Mouse (Mus musculus): Measurements from ENCODE around the gene Aplf.

Gene Aplf

GRCm38 (mm10) chr6:87671771-87672517 is at the start of gene Aplf:
Gene Aplf, minus strand, starts transcription at chr6:87672193.
- peak; percentile 95 for DNase-seq (ENCODE audit: low read depth, low spot score)

- no peak for DNase-seq (ENCODE audit: low read depth, low spot score)
Observed at GRCm38 (mm10) chr6:87714091-87714490, 42.1 kb upstream of the Aplf start.

GRCm38 (mm10) chr6:87712311-87712710 is 40.3 kb upstream of the Aplf start:
- no peak for DNase-seq (ENCODE audit: low read depth, low spot score)

GRCm38 (mm10) chr6:87706246-87706645 is 34.3 kb upstream of the Aplf start:
- peak; percentile 11 for DNase-seq (ENCODE audit: low read depth, low spot score)

- DNase-seq (ENCODE audit: low read depth, low spot score) = no peak
Observed at GRCm38 (mm10) chr6:87696544-87696943, 24.6 kb upstream of the Aplf start.

DNA sequence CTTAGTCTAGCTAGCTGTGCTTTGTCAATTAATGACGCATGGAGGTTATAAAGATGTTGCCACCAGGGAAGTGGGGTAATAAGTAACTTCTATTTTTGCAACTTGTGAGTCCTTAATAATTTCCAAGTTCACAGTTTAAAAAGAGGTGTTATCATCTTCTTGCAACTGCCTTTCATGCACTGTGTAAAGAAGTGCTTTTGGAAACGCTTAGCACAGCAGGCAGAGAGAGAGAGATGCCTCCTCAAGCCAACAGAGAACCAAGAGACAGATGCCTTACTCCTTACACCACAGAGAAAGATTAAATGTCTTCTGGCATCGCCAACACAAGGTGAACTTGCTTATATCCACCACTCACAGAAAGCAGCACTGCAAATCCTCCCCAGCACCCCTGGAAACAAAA is 24.0 kb upstream of the Aplf start:
- no peak for DNase-seq (ENCODE audit: low read depth, low spot score)

- no peak for DNase-seq (ENCODE audit: low read depth, low spot score)
Observed at GRCm38 (mm10) chr6:87680418-87680817, 8.4 kb upstream of the Aplf start.

- DNase-seq (ENCODE audit: low read depth, low spot score) = no peak
Observed at GRCm38 (mm10) chr6:87672661-87673060, 668 bp upstream of the Aplf start.

DNA sequence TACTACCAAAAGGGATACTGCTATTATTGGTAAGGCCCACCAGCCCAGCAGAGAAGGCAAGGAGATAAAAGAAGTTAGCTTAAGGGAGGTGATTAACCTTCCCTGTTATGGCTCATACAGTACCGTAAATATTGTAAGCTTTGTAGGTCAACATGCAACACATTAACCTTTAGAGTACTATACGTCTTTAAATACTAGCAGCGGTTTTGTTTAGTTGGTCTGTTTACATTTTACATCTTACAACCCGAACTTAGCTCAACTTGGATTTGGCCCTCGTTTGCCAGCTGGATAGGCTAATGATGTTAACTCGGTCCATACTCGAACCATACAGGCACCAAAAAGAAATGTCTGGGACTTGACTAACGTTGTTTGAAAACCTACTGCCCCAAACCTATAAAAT is 640 bp downstream of the Aplf start:
- no peak for DNase-seq (ENCODE audit: low read depth, low spot score)

DNA sequence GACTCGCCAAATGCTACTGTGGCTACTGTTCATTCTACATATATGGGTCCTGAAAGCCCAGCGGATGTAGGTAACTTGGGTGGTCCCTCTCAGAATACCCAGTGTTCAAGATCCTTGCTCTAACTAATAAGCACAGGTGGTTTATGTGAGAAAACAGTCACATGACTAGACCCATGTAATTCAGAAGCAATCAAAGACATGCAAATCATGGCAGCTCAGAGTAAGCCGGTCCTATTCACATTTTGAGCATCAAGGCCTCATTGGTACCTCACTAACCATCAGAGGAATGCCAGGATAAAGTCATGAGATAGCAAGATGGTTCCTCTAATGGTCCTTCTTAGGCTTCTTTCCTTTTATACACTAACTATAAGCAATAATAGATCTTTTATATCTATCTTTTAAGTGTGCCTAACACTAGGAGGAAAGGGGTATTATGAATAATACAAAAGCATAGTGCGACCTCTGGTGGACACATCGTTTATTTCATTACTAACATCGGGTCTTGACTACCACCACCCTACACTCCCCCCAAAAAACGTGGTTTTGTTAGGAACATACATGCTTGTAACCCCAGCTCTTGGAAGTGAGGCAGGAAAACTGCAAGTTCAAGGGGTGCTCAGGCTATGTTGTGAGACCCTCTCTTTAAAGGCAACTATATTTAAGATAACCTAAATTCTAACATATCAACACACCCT is 2.0 kb downstream of the Aplf start:
- peak; percentile 61 for DNase-seq (ENCODE audit: low read depth, low spot score)

DNA sequence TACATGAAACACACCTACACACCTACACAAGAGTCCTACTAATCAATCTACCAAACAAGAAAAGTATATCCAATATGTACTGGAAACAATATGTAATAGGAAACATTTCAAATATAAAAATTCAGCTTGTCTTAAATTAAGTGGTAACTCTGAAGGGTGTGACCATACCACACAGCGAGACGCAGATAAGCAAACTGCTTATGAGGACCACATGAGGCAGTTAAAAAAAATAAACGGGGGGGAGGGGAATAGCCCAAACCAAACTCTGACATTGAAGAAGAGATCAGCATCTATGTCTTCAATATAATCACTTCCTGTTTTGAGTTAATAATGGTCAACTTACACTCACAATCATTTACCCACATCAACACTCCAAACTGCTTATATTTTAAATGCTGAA is 3.3 kb downstream of the Aplf start:
- DNase-seq (ENCODE audit: low read depth, low spot score) = no peak

- no peak for DNase-seq (ENCODE audit: low read depth, low spot score)
Observed at GRCm38 (mm10) chr6:87667804-87668203, 4.2 kb downstream of the Aplf start.

DNA sequence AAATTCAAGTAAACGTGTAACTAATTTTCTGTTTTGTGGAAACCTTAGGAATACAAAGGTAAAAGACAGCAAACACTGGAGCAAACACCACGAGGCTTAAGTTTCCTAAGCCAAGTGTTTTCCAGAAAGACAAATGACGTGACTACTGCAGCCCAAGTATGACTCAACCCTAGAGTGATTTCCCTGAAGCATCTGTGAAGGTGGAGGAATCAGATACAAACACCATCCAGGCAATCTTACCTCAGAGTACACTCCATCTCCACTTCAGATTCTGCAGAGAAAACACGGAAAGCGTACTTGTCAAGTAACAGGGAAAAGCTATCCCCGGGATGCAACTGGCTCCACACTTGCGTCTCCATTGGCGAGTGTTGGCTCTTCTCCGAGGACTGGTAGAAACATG is 8.5 kb downstream of the Aplf start:
- no peak for DNase-seq (ENCODE audit: low read depth, low spot score)

GRCm38 (mm10) chr6:87662197-87662596 is 9.8 kb downstream of the Aplf start:
- DNase-seq (ENCODE audit: low read depth, low spot score) = no peak

DNA sequence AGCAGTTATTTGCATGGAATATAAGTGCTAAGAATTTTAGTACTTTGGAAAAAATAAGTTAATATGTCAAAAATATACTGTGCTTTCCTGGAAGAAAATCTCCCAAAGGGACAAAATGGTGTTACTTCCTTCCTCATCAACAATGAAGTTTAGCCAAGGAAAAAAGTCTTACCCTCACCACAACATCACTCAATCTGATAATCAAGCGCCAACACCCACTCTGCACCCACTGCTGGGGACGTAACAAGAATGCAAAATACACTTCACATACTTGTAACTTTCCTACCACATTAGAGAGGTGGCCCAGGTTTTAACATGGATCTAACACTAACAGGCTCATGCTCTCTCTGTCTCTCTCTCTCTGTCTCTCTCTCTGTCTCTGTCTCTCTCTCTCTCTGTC is 10.3 kb downstream of the Aplf start:
- no peak for DNase-seq (ENCODE audit: low read depth, low spot score)

- no peak for DNase-seq (ENCODE audit: low read depth, low spot score)
Observed at GRCm38 (mm10) chr6:87658816-87659215, 13.2 kb downstream of the Aplf start.

DNA sequence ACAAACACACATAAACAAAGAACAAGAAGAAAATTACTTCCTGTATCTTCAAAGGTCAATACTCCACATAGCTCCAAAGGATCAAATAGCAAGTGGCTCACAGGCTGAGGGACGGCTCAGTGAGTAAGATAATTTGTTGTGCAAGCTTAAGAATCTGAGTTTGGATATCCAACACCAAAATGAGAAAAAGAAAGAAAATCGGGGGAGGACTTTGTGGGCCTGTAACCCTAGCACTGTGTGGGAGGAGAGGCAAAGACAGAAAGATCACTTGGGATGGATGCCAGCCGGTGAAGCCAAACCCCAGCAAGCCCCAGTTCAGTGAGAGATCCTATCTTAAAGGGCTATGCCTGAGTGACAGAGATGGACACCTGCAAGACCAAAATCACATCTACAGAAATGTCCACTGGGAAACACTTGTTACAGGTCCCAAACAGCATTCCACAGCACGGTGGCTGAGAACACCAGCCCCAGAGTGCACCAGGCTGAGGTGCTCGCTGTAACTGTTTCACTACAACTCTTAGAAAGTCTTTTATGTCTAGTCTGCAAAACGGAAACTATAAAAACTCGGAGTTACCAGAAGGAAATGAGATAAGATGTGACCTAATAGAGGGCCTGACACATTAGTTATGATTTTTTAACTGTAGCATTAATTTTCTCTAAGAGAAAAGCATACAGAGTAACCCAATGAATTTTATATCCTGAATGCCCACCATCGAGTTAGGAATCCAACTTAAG is 17.9 kb downstream of the Aplf start:
- no peak for DNase-seq (ENCODE audit: low read depth, low spot score)

GRCm38 (mm10) chr6:87653478-87653877 is 18.5 kb downstream of the Aplf start:
- no peak for DNase-seq (ENCODE audit: low read depth, low spot score)

DNA sequence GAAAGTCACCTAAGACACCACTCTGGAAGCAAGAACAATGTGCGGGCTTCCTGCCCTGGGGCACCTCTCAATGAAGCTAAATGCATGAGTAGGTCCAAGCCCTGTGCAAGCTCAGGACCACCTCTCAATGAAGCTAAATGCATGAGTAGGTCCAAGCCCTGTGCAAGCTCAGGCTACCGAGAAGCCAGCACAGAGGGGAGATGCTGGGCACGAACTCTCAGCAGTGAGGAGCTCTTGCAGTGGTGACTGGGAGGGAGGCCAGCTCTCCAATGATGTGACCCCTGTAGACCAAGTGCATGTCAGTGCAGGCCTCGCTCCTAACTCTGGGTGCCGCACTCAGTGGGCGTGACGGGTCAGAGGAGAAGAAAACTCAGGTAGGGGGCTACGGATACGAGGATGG is 19.3 kb downstream of the Aplf start:
- DNase-seq (ENCODE audit: low read depth, low spot score) = no peak

GRCm38 (mm10) chr6:87651787-87652186 is 20.2 kb downstream of the Aplf start:
- no peak for DNase-seq (ENCODE audit: low read depth, low spot score)

DNA sequence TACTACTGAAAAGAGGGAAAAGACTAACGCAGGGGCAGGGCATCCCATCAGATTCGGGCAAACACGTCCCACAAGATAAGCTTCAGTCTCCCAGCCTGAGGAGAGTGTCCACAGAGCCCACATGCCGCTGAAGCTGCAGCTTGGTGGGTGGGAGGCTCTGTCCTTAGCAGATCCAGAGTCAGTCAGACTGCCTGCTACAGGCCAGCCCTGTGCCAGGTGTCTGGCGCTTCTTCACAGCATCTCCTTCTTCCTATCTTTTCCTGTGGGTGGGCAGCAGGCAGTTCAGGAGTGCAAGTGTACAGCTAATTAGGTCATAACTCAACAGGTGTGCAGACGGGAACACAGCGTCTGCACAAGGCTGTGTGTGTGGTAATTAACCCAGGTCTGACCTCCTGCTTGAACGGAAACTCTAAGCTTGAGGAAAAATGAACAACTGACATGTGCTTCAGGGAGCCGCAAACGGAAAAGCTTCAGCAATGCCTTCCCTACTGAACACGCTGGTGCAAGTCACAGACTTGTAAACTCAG is 33.8 kb downstream of the Aplf start:
- peak; percentile 9 for DNase-seq (ENCODE audit: low read depth, low spot score)

GRCm38 (mm10) chr6:87632176-87632575 is 39.8 kb downstream of the Aplf start:
- DNase-seq (ENCODE audit: low read depth, low spot score) = no peak

All from embryo, embryonic 11.5 days (tissue).